Mouse (Mus musculus): ENCODE data around the gene Olfr1342.

The Olfr1342 gene

GRCm38 (mm10) chr4:118692412-118692973 is at the start of gene Olfr1342:
Gene Olfr1342, minus strand, starts transcription at chr4:118692756.
- peak; percentile 5 for DNase-seq (ENCODE audit: low spot score)

GRCm38 (mm10) chr4:118741881-118742280 is 49.3 kb upstream of the Olfr1342 start:
- DNase-seq (ENCODE audit: low spot score) = peak; percentile 11

- no peak for DNase-seq (ENCODE audit: low spot score)
These were observed 48.6 kb upstream of the Olfr1342 start for GRCm38 (mm10) chr4:118740988-118741698.

- no peak for DNase-seq (ENCODE audit: low spot score)
These were observed 47.0 kb upstream of the Olfr1342 start for GRCm38 (mm10) chr4:118739574-118739973.

GRCm38 (mm10) chr4:118731875-118732274 is 39.3 kb upstream of the Olfr1342 start, which contains the start of gene Olfr1339:
Gene Olfr1339, plus strand, starts transcription at chr4:118732175.
- no peak for DNase-seq (ENCODE audit: low spot score)

- peak; percentile 70 for DNase-seq (ENCODE audit: low spot score)
These were observed 29.4 kb upstream of the Olfr1342 start for GRCm38 (mm10) chr4:118721742-118722483.

GRCm38 (mm10) chr4:118719838-118720237 is 27.3 kb upstream of the Olfr1342 start, which contains the start of gene Olfr1340:
Gene Olfr1340, plus strand, starts transcription at chr4:118720138.
- DNase-seq (ENCODE audit: low spot score) = no peak

- DNase-seq (ENCODE audit: low spot score) = no peak
These were observed 19.1 kb upstream of the Olfr1342 start for GRCm38 (mm10) chr4:118711656-118712055.

- DNase-seq (ENCODE audit: low spot score) = no peak
These were observed 15.5 kb upstream of the Olfr1342 start for GRCm38 (mm10) chr4:118708086-118708485.

- DNase-seq (ENCODE audit: low spot score) = no peak
These were observed 10.7 kb upstream of the Olfr1342 start, which contains the start of gene Olfr1341 for GRCm38 (mm10) chr4:118703223-118703622. Gene Olfr1341, plus strand, starts transcription at chr4:118703523.

GRCm38 (mm10) chr4:118693812-118694211 is 1.3 kb upstream of the Olfr1342 start:
- DNase-seq (ENCODE audit: low spot score) = peak; percentile 2

- no peak for DNase-seq (ENCODE audit: low spot score)
These were observed 5.5 kb downstream of the Olfr1342 start for GRCm38 (mm10) chr4:118687086-118687485.

GRCm38 (mm10) chr4:118658652-118659051 is 33.9 kb downstream of the Olfr1342 start, which contains the start of gene Olfr62:
Gene Olfr62, plus strand, starts transcription at chr4:118658952.
- DNase-seq (ENCODE audit: low spot score) = no peak

GRCm38 (mm10) chr4:118645234-118645633 is 47.3 kb downstream of the Olfr1342 start:
- peak; percentile 76 for DNase-seq (ENCODE audit: low spot score)

GRCm38 (mm10) chr4:118642346-118643190 is 50.0 kb downstream of the Olfr1342 start:
- DNase-seq (ENCODE audit: low spot score) = peak; percentile 15
